Mouse (Mus musculus) ES-CJ7 (cell line): Measurements from ENCODE around the gene Tmem110.
A peak's percentile ranks its signal among the peaks of the same experiment; 100 is the strongest.

Experiments used
- DNase-seq: peaks from one replicate; pipeline ENCODE4 v3.0.0; 2011; ENCODE audit warnings: low read depth, low spot score

Tmem110 gene

DNA sequence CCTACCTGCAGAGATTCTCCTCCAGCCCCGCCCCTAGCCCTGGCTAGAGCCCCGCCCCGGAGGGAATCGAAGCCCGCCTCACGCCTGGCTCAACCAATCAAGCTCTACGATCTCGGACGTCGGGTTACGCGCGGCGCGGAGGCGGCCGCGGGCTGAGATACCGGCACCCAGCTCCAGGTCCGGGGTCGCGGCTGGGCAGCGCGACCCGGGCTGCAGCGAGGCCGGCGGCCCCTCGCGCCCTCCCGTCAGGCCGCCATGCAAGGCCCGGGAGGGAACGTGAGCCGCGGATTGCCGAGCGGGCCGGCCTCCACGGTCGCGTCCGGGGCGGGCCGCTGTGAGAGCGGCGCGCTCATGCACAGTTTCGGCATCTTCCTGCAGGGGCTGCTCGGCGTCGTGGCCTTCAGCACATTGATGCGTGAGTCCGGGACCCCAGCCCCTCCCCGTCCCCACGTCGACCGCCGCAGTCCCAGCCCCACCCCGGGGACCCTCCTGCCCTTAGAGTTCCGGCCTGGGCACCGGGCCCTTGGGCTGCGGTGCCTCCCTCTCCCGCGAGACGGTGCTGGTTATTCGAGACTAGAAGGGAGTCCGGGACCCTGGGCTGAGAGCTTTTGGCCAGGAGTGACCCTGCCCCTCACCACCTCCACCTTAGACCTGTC lies at the start of gene Tmem110:
Gene Tmem110, plus strand, starts transcription at position 115 of the 656 bp plus-strand sequence.
- DNase-seq, result peak; percentile 81

GRCm38 (mm10) chr14:30784614-30785013 lies 40.8 kb upstream of the Tmem110 start:
- DNase-seq, result no peak

- no peak for DNase-seq
Measured at GRCm38 (mm10) chr14:30789471-30789870, 35.9 kb upstream of the Tmem110 start.

- no peak for DNase-seq
Measured at GRCm38 (mm10) chr14:30792871-30793270, 32.5 kb upstream of the Tmem110 start.

DNA sequence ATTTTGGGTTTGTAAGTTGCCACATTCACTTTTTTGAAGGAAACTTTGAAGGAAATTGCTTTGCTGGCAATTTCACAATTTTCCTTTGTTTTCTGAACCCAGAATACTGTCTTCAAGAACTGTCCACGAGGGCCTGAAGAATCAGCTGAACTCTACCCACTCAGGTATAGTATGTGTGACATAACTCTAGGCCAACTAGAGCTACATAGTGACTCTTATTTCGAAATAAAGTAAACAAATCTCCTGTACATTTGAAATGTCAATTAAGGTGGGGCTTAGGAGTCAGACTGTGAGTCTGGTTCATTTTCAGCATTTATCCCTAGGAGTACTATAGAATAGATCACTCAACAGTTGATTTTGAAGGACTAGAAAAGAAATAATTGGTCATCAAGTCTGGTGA lies 23.6 kb upstream of the Tmem110 start:
- DNase-seq, result no peak

DNA sequence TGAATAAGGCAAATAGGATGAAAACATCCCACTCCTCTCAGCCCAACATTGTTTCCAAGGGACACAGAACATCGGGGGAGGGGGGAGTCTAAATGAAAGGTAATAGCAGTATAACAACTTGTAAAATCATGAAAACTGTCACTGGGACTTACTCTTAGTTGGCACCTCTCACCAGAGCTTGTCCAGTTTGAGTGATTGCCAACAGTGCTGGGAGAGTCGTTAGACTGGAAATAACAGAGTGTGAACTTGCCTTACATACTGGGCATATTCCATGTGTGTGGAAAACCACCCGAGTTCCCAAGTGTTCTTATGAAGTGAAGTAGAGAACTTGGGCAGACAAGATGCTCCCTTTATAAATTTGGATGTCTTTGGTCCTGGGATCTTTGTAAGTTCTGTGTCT lies 4.3 kb upstream of the Tmem110 start:
- no peak for DNase-seq

- no peak for DNase-seq
Measured at GRCm38 (mm10) chr14:30824456-30824995, 864 bp upstream of the Tmem110 start.

DNA sequence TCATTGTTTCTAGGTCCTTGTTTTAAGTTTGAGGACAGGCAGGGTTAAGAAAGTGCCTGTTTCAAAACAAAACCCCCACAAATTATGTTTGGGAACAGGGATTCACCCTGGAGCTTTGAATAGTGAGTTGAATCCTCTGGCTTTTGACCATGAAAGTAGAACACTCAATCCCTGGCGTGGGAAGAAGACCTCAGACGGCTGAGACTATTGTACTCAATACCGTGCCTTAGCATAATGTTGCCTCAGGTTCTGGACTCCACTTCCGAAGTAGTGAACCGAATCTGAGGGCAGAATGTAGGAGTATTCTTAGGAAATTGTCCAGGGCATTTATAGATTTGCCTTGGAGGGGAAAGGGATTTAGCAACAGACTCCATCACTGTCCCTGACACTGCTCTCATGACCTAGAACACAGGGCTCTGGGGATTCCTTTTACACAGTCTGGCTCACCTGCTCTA lies 342 bp upstream of the Tmem110 start:
- no peak for DNase-seq

GRCm38 (mm10) chr14:30826174-30827140 lies 1.1 kb downstream of the Tmem110 start:
- DNase-seq, result peak; percentile 7

- no peak for DNase-seq
Measured at GRCm38 (mm10) chr14:30827480-30827879, 2.1 kb downstream of the Tmem110 start.

- no peak for DNase-seq
Measured at GRCm38 (mm10) chr14:30828077-30828476, 2.7 kb downstream of the Tmem110 start.

GRCm38 (mm10) chr14:30828635-30829460 lies 3.5 kb downstream of the Tmem110 start:
- no peak for DNase-seq

DNA sequence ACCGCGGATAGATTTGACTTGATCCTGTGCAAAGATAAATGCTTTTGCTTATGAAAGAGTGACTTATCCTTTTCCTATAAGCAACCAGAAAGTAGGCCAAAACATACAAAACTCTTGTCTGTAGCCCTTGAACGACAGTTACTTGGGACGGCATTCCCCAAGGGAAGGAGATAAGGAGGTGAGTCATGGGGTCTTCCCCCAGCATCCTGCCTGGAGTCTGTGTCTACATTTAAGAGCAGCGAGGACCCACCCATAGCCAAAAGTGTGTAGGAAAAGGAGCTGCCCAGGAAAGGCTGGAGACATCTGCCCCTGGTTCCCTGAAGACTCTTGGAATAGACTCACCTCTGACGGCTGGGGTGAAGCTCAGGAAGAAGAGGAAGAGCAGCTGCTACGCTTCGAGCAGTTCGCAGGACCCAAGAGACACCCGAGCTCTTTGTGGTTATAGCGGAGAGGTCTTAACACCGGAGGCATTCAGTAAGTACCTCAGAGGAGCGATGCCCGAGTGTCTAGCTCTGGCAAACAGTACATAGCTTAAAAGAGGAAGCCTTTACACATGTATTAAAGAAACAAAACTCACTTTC lies 12.1 kb downstream of the Tmem110 start:
- no peak for DNase-seq

GRCm38 (mm10) chr14:30843701-30844100 lies 18.3 kb downstream of the Tmem110 start:
- no peak for DNase-seq

- DNase-seq, result no peak
Measured at GRCm38 (mm10) chr14:30850504-30850903, 25.1 kb downstream of the Tmem110 start.

GRCm38 (mm10) chr14:30852325-30852724 lies 26.9 kb downstream of the Tmem110 start:
- DNase-seq, result no peak

DNA sequence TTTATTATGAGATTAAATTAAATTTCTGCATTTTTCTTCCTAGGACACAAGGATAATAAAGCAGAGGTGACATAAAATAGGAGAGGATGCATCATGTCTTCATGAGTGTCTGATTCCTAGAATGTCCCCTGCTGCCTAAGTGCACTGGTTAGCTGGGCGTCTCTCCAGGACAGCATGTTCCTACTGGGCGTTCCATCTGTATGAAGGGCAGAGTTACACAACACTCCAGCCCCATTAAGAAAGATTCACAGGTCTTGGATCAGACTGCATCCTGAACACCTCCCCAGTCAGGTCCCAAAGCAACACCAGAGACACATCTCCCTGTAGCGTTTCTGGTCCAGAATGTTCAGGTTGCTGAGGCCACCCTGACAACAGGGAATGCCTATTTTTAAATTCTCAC lies 29.9 kb downstream of the Tmem110 start:
- no peak for DNase-seq

- no peak for DNase-seq
Measured at GRCm38 (mm10) chr14:30856885-30857507, 31.6 kb downstream of the Tmem110 start.

GRCm38 (mm10) chr14:30857990-30858389 lies 32.6 kb downstream of the Tmem110 start:
- DNase-seq, result peak; percentile 59

- DNase-seq, result no peak
Measured at GRCm38 (mm10) chr14:30861421-30862125, 36.2 kb downstream of the Tmem110 start.
